Mouse (Mus musculus) layer of hippocampus, postnatal 10 days (tissue): ENCODE results near the gene Rrp1. TPM values are rescaled to one million over a fixed set of nuclear protein-coding genes. Genes with fewer than 3 reads are reported as not detected.

ENCODE experiments used
- DNase-seq, 2 experiments: peaks; one replicate each; pipeline ENCODE4 v3.0.0; 2021; ENCODE audit warnings: low spot score in 2 of 2
- microRNA-seq, 2 experiments: library from miRNA; unstranded; fragments of <30 nt; microRNA quantifications; one replicate each; pipeline ENCODE4 v1.2.0; 2021
- total RNA-seq, 2 experiments: library from RNA; stranded (reverse); gene quantifications; 2 replicates each; pipeline ENCODE4 v1.2.3; 2021

Rrp1 gene
- total RNA-seq, 2 experiments from 2014 or later, result 316 to 337 TPM

DNA sequence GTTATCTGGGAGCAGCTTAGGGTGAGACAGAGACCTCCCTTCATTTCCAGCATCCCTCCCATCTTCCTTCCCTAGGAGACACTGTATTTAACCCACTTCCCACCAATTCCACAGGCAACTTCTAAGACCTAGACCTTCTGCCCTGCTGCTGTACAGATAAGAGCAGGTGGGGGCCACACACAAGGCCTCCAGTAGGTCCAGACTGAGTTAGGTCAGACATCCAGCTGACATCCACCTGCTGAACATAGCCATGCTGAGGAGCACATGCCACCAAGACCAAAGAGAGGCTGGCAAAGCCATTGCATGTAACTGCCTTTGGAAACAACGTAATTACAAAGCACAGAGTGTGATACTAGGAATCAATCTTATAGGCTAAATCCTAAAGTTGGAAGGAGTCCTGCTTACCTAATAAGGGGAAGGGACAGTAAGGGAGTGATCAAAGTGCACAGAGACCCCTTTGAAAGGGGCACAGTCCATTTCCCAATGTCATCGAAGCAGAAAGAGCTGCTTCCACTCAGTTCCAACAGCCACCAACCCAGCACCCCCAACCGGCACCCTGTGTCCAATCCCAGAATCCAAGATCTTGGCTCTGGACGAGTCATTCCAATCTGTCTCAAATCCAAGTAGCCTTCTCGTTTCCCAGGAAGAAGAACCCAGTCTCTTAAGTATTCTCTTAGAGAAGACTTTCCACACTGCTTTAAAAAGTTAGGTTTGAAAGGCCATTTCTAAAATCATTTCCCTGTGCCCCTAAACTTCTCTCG, 61.9 kb downstream of the Rrp1 start:
- DNase-seq, result no peak

Small RNA genes lying within 50 kb of the gene (microRNA-seq; reads per million reads assigned to microRNA genes)
- gene Mir6410, result 0 reads per million in 2 experiments
- gene Mir6907, result 3.7 to 6.0 reads per million in 2 experiments
- 0.39 to 1.1 reads per million in 2 experiments for gene Mir6908

Other genes with a start within 250 kb of the Rrp1 start
- gene D10Jhu81e, start 243.3 kb downstream of the Rrp1 start, total RNA-seq, result 10 to 100 TPM; 90.8 to 97.1 TPM
- 10 to 100 TPM; 18.1 to 21.0 TPM for gene Pwp2, start 227.9 kb downstream of the Rrp1 start, total RNA-seq
- gene Trappc10, start 168.4 kb downstream of the Rrp1 start, total RNA-seq, result 10 to 100 TPM; 74.0 to 78.5 TPM
- gene Agpat3, start 60.6 kb downstream of the Rrp1 start, total RNA-seq, result 100 to 1,000 TPM; 247 to 258 TPM
- gene Cstb, start 12.6 kb upstream of the Rrp1 start, total RNA-seq, result 10 to 100 TPM; 37.4 to 38.2 TPM
- gene Pdxk, start 51.9 kb upstream of the Rrp1 start, total RNA-seq, result 10 to 100 TPM; 57.3 to 58.6 TPM
- not detected for gene Olfr1358, start 104.4 kb upstream of the Rrp1 start, total RNA-seq
- 10 to 100 TPM; 19.7 to 21.6 TPM for gene Ilvbl, start 161.3 kb upstream of the Rrp1 start, total RNA-seq
- gene Syde1, start 178.9 kb upstream of the Rrp1 start, total RNA-seq, result 1 to 10 TPM; 4.8 to 6.2 TPM
- not detected for gene Olfr1357, start 205.0 kb upstream of the Rrp1 start, total RNA-seq